Mouse (Mus musculus): ENCODE measurements around the gene Top3b.

DNA sequence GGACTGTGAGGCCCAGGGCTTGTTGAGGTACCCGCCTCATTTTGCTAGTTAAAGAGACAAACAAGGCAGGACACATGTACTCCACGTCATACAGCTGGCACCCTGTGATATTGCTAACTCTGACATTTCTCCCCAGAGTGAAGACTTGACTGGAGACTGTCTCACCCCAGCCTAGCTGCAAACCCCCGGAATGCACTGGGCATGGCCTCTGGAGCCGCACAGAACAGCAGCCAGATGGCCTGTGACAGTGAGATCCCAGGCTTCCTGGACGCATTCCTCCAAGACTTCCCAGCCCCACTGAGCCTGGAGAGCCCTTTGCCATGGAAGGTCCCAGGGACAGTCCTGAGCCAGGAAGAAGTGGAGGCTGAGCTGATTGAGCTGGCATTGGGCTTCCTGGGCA lies 32.7 kb downstream of the Top3b start:
- no peak for TF ChIP-seq GATA1 (IDR thresholded peaks at IDR 0.05; ENCODE audit: low read length)
- no peak for TF ChIP-seq TAL1 (IDR thresholded peaks at IDR 0.05; ENCODE audit: low read length)
